Mouse (Mus musculus) left cerebral cortex, adult 2 months (tissue): ENCODE results near the gene Gpr152. TPM values are rescaled to one million over a fixed set of nuclear protein-coding genes. Genes with fewer than 3 reads are reported as not detected.

Experiments
- DNase-seq, 2 experiments: peaks; one replicate each; pipeline ENCODE4 v3.0.0; 2021 to 2022; ENCODE audit warnings: low spot score in 2 of 2, mixed read lengths in 1 of 2; ENCODE audit errors: extremely low spot score in 1 of 2
- H3K27ac ChIP-seq: fragments of 200-600 bp; 2 replicates; pipeline ENCODE4 v1.8.1; 2022
- H3K4me3 ChIP-seq: fragments of 200-600 bp; 2 replicates; pipeline ENCODE4 v1.8.1; 2022
- CTCF ChIP-seq: fragments of 200-600 bp; IDR thresholded peaks from 2 replicates; pipeline ENCODE4 v1.8.1; 2022; ENCODE audit warnings: antibody characterized with exemption, mild to moderate bottlenecking, moderate library complexity
- intact Hi-C: fragments of 180-260 bp; cut with DNase I; formaldehyde crosslinking; loops from one replicate; pipeline ENCODE4 v1.15.1; 2025
- total RNA-seq, 2 experiments: library from RNA; stranded (reverse); gene quantifications; 2 replicates each; pipeline ENCODE4 v1.2.3; 2021

The Gpr152 gene
- total RNA-seq, 2 experiments from 2014 or later: not detected

DNA sequence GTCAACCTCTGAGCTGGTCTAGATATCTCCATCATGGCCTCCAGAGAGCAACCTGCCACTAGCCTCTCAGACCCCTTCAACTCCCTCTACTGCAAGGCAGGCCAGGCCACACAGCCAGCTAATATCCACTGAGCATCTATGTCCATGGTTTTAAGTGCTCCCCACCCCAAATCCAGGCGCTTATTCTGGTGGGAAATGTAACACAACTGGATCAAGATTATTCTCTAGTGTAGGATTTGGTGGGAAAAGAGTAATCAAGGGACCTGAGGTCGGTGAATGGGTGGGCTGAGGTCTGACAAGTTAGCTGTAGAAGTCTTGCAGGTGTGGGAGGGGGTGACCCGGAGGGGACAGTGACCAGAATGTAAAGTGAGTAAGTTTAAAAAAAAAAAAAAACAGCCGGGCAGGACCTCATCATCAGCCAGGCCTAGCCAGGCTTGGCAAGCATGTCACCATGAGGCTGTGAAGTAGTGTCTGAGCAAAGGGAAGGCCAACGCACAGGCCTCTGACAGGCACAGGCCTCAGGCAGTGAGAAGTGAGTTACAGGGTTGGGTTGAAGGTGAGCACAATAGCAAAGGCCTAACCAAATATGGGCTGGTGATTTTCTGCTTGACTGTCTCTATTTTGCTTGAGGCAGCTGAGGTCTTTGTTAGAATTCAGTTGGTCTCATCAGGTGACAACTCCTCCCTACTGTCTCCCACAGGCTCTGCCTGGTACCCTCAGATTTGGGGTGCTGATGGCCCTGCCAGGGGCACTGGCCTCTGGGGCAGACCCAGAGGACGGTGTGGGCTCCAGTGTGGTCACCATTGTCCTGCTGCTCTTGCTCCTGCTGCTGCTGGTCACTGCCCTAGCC, 15.9 kb downstream of the Gpr152 start:
- TF ChIP-seq CTCF: no peak
- Histone ChIP-seq H3K4me3 (no peak overlapping the region), H3K27ac (no peak overlapping the region)
- DNase-seq: no peak
- intact Hi-C loops: no loop called here

DNA sequence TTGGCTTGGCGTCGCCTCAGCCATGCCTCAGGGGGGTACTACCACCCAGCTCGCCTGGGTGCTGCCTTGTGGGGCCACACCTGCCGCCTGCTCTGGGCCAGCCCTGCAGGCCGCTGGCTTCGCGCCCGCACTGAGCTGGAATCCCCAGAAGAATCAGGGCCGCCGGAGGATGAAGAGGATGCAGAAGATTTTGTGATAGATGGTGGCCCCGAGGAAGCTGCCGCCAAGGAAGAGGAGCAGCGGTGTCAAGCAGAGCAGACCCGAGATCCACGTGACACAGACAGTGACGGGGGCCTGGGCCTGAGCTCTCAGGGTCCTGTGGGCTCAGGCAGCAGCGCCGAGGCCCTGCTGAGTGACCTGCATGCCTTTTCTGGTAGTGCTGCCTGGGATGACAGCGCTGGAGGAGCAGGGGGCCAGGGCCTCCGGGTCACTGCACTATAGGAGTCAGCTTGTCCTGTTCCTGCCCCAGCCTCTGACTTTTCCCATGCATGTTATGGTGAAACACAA, 16.5 kb downstream of the Gpr152 start:
- DNase-seq: no peak
- intact Hi-C loops: no loop called here
- Histone ChIP-seq H3K27ac (no peak overlapping the region), H3K4me3 (no peak overlapping the region)
- no peak for TF ChIP-seq CTCF

GRCm38 (mm10) chr19:4156771-4157170, 17.2 kb downstream of the Gpr152 start:
- intact Hi-C loops: no loop called here
- H3K4me3 ChIP-seq: no peak overlapping the region
- no peak for DNase-seq
- no peak for TF ChIP-seq CTCF
- H3K27ac ChIP-seq: no peak overlapping the region

DNA sequence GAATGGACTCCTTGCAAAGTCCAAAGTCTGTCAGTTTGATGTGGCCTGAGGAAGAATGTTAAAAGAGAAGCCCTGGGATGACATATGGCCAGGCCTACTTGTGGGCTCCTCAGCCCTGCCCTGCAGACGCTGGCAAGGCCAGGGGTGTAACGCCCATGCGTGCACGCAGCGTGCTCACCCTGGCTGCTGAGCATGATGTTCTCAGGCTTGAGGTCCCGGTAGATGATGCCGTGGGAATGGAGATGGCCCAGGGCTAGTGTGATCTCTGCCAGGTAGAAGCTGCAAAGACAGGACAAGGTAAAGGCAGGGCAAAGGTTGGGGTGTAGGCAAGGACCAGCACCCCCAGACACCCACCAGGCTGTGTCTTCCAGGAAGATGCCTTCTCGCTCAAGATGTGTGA, 19.5 kb downstream of the Gpr152 start:
- DNase-seq: no peak
- TF ChIP-seq CTCF: no peak
- H3K27ac ChIP-seq: no peak overlapping the region
- H3K4me3 ChIP-seq: no peak overlapping the region
- intact Hi-C loops: no loop called here

- intact Hi-C loops: no loop called here
- peak; percentile 96 for DNase-seq
- TF ChIP-seq CTCF: no peak
- Histone ChIP-seq H3K4me3 (peak within 1 kb of the TSS; percentile 76), H3K27ac (peak within 1 kb of the TSS; percentile 84)
Measured at GRCm38 (mm10) chr19:4162646-4163542, 23.3 kb downstream of the Gpr152 start, which contains the start of gene Rps6kb2. Gene Rps6kb2 (minus strand): TSS chr19:4163354.

- Histone ChIP-seq H3K27ac (peak overlapping the region; percentile 84), H3K4me3 (peak overlapping the region; percentile 76)
- TF ChIP-seq CTCF: no peak
- intact Hi-C loops: no loop called here
- no peak for DNase-seq
Measured at GRCm38 (mm10) chr19:4163543-4163887, 23.9 kb downstream of the Gpr152 start.

GRCm38 (mm10) chr19:4164100-4164499, 24.5 kb downstream of the Gpr152 start:
- Histone ChIP-seq H3K27ac (no peak overlapping the region), H3K4me3 (no peak overlapping the region)
- no peak for TF ChIP-seq CTCF
- DNase-seq: no peak
- intact Hi-C loops: no loop called here

DNA sequence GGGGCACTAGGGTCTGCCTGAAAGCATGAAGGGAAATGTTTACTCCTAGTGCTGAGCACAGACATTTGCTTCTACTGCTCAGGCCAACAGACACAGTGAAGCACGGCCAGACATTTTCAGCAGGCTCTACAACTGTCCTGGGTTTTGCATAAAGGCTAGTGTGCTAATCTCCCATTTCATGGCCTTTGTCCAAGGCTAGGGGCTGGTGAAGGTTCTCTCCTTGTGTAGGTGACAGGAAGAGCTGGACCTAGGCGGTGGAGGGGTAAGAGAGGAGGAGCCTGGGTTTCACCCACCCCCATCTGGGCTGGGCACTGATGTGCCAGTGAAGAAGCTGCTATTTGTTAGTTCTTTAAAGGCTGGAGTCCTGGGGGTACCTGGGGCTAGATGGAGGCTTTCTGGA, 25.1 kb downstream of the Gpr152 start:
- Histone ChIP-seq H3K4me3 (no peak overlapping the region), H3K27ac (no peak overlapping the region)
- intact Hi-C loops: no loop called here
- TF ChIP-seq CTCF: no peak
- no peak for DNase-seq

DNA sequence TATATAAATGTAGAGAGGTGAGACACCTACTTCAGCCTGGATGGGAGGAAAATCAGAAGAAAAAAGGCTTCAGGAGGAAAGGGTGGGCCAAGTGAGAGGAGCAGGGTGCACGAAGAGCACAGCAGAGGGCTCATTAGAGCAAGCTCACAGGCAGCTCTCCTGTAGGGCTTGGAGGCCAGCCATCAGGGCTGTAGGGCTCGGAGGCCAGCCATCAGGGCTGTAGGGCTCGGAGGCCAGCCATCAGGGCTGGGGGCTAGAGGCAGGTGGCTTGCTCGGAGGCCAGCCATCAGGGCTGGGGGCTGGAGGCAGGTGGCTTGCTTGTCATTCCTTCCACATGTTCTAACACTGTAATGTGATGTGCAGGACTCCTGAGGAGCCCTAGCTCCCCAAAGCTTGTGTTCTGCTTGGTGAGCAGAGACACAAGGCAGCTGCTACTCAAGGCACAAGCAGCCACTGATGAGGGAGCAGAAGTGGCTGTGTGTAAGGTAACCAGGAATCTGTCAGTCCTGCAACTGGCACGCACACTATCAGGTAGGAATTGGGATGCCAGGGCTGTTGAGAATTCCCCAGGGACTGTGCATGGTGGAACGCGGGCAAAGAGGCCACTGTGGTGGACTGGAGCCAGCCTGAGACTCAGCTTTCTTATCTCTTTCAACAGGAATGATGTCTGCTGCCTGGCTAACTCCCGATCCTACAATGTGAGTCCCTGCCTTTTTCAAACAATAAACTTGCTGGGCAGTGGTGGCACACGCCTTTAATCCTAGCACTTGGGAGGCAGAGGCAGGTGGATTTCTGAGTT, 27.3 kb downstream of the Gpr152 start:
- H3K27ac ChIP-seq: no peak overlapping the region
- intact Hi-C loops: no loop called here
- TF ChIP-seq CTCF: no peak

DNA sequence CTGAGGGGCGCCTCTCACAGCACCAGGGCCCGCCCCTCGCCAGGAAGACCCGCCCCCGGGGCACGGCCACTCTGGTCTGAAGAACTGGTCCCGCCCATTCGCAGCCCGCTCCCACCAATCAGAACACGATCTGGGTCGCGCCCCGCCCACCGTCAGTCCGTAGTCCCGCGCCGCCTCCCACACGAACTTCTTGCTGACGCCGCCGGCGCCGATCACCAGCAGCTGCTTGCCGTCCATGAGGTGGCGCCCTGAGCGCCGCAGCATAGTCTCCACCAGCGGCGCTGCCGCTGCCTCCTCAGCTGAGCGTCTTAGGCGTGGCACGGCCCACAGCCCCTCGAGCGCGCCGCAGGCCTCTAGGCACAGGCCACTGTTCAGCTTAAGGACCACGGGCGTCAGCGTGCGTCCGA, 29.8 kb downstream of the Gpr152 start:
- Histone ChIP-seq H3K27ac (peak overlapping the region; percentile 89), H3K4me3 (peak overlapping the region; percentile 54)
- TF ChIP-seq CTCF: peak; percentile 86
- DNase-seq: peak; percentile 100
- intact Hi-C loops: loop anchor here (1.0 kb wide), 1 partner anchor 23 kb away; the partner anchor contains the start of gene Ppp1ca

More for the DNA sequence above, 27.3 kb downstream of the Gpr152 start:
- no peak overlapping the region for H3K4me3 ChIP-seq
- no peak for DNase-seq

DNA sequence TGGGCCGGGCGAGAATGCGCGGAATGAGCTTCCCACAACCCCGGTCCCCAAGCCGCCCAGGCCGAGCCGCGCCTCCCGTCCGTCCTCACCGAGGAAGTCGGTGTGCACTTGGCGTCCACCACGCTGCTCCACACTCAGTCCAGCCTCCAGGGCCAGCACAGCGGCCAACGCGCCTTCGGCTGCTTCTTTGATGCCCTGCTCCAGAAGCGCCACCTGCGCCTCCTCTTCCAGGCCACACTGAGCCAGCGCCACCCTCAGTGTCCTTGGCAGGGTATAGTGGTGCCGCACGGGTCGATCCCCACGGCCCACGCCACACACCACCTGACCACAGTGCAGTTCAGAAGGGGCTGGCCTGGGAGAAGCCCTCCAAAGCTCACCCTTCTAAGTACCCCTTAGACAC, 30.2 kb downstream of the Gpr152 start:
- DNase-seq: peak in 1 of 2 experiments; percentile 48
- Histone ChIP-seq H3K27ac (peak overlapping the region; percentile 89), H3K4me3 (peak overlapping the region; percentile 54)
- intact Hi-C loops: loop anchor here (1.0 to 2.0 kb wide), 2 partner anchors 22 to 59 kb away; partner anchors contain the start of gene Ppp1ca
- no peak for TF ChIP-seq CTCF
